Mouse (Mus musculus): ENCODE results near the gene Vmn2r22.
"Not testable (repeated sequence)": the region's sequence is repeated elsewhere in the genome, so short reads cannot be mapped to it uniquely, and the experiment has no call there.

- TF ChIP-seq CTCF (IDR thresholded peaks at IDR 0.05; ENCODE audit: low read depth, low read length); POLR2AphosphoS5 (IDR thresholded peaks at IDR 0.05; ENCODE audit: insufficient replicate concordance, low read depth, low read length); GATA1 (IDR thresholded peaks at IDR 0.05; ENCODE audit: borderline replicate concordance, low read length); TAL1 (conservative IDR thresholded peaks at IDR 0.05; ENCODE audit: low read depth, low read length): not testable (repeated sequence)
Observed at GRCm38 (mm10) chr6:123588368-123588767, 62.2 kb downstream of the Vmn2r22 start.
